Mouse (Mus musculus): Measurements from ENCODE around the gene Gm10775. TPM values are rescaled to one million over a fixed set of nuclear protein-coding genes. Genes with fewer than 3 reads are reported as not detected.

Gene Gm10775
- polyA plus RNA-seq, 1 experiment: 0.02 TPM

DNA sequence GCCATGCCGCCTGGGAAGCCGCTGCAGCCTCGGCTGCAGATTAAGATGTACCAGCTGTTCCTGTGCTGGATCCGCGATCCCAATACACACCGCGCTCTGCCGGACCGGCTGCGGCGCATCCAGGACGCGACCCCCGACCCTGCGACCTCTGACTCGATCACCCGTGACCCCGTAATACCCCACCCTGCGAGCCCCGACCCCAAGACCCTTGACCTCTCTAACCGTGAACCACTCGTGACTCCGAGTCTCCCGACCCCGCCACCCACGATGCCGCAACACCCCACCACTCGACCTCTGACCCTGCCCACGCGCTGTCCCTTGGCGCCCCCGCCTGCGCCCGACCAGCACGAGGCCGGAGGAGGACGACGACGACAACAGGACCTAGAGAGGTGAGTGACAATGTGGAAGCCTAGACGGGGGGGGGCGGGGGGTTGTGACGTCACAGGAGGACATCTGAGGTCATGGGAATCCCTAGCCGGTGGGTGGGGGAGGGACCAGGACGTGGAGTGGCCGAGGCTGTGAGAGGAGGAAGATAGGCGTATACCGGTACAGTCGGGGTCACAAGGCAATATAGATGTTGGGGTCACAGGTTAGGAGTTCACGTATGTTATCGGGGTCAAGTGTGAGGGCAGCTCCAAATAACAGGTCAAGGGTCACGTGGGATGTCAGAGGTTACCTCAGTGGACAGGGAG lies 17.6 kb upstream of the Gm10775 start:
- Histone ChIP-seq H3K27me3 (ENCODE audit: control insufficient read depth, insufficient read depth, insufficient read length) (no peaks in the 10 kb centered on the region), H3K79me2 (ENCODE audit: control insufficient read depth, insufficient read depth) (no peaks in the 10 kb centered on the region), H3K79me3 (ENCODE audit: low read depth) (no peaks in the 10 kb centered on the region), H3ac (ENCODE audit: control insufficient read depth, insufficient read length, low read depth) (peak overlapping the region; percentile 75), H3K4me3 (ENCODE audit: insufficient read depth, poor library complexity, severe bottlenecking) (peak overlapping the region; percentile 44), H3K36me3 (ENCODE audit: control insufficient read depth, insufficient read depth) (no peaks in the 10 kb centered on the region)
- TF ChIP-seq MYOG (IDR thresholded peaks at IDR 0.05; ENCODE audit: control insufficient read depth, extremely low read depth, insufficient read length) (no peak), MYOD1 (IDR thresholded peaks at IDR 0.05; ENCODE audit: control insufficient read depth, insufficient read length, low read depth) (no peak), USF1 (IDR thresholded peaks at IDR 0.05; ENCODE audit: low read depth) (no peak), FOSL1 (IDR thresholded peaks at IDR 0.05; ENCODE audit: insufficient read depth, low read length, poor library complexity, severe bottlenecking) (no peak), CTCF (IDR thresholded peaks at IDR 0.05; ENCODE audit: control insufficient read depth, insufficient read depth, insufficient read length) (no peak), CEBPB (IDR thresholded peaks at IDR 0.05; ENCODE audit: low read depth) (no peak), MAX (IDR thresholded peaks at IDR 0.05) (no peak)

DNA sequence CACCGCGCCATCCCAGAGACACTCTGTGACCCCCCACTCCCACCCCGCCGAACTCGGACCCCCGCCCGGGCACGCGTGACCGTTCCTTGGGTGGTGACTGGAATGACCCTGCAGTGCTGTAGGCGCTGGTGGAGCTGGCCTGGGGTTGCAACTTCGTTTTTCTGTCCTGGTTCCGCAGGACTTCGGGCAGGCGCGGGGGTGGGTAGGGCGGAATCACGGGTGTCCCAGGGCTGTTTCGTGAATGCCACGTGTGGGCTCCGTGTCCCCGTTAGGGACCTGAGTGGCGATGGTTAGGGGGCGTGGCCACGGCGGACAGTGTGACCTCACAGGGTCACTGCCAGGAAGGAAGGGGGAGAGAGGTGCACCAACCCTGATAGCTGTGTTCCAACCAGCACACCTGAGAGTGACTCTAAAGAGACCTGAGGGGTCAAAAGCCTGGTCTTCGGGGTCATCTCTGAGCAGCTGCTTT lies 17.0 kb upstream of the Gm10775 start:
- TF ChIP-seq MAX (IDR thresholded peaks at IDR 0.05): no peak
- TF ChIP-seq FOSL1 (IDR thresholded peaks at IDR 0.05; ENCODE audit: insufficient read depth, low read length, poor library complexity, severe bottlenecking): no peak
- no peak for TF ChIP-seq USF1 (IDR thresholded peaks at IDR 0.05; ENCODE audit: low read depth)
- no peak for TF ChIP-seq MYOD1 (IDR thresholded peaks at IDR 0.05; ENCODE audit: control insufficient read depth, insufficient read length, low read depth)
- no peak for TF ChIP-seq CTCF (IDR thresholded peaks at IDR 0.05; ENCODE audit: control insufficient read depth, insufficient read depth, insufficient read length)
- no peak for TF ChIP-seq MYOG (IDR thresholded peaks at IDR 0.05; ENCODE audit: control insufficient read depth, extremely low read depth, insufficient read length)
- TF ChIP-seq CEBPB (IDR thresholded peaks at IDR 0.05; ENCODE audit: low read depth): no peak
- Histone ChIP-seq H3ac (ENCODE audit: control insufficient read depth, insufficient read length, low read depth) (no peak overlapping the region), H3K79me2 (ENCODE audit: control insufficient read depth, insufficient read depth) (no peaks in the 10 kb centered on the region), H3K79me3 (ENCODE audit: low read depth) (no peaks in the 10 kb centered on the region), H3K36me3 (ENCODE audit: control insufficient read depth, insufficient read depth) (no peaks in the 10 kb centered on the region), H3K4me3 (ENCODE audit: insufficient read depth, poor library complexity, severe bottlenecking) (no peak overlapping the region), H3K27me3 (ENCODE audit: control insufficient read depth, insufficient read depth, insufficient read length) (no peaks in the 10 kb centered on the region)

DNA sequence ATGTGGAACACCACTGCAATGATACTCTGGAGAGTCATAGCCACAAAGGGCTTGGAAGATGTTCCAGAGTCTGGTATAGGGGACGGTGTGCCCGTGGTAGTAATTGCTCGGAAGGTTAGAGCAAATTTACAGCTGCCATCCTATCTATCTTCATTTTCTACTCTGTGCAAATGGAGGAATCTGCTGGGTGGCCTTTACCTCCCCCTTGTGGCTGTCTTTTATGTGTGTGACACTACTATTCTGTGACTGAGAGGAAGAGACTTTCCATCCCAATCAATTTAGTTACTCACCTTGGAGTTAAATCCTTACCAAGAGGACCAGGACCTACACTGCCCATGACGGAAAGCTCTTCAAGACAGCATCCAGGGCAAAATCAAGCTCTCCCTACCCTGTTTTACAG lies 16.1 kb upstream of the Gm10775 start:
- H3ac ChIP-seq (ENCODE audit: control insufficient read depth, insufficient read length, low read depth): no peak overlapping the region
- TF ChIP-seq MYOG (IDR thresholded peaks at IDR 0.05; ENCODE audit: control insufficient read depth, extremely low read depth, insufficient read length) (no peak), USF1 (IDR thresholded peaks at IDR 0.05; ENCODE audit: low read depth) (no peak), MYOD1 (IDR thresholded peaks at IDR 0.05; ENCODE audit: control insufficient read depth, insufficient read length, low read depth) (no peak), CEBPB (IDR thresholded peaks at IDR 0.05; ENCODE audit: low read depth) (no peak), CTCF (IDR thresholded peaks at IDR 0.05; ENCODE audit: control insufficient read depth, insufficient read depth, insufficient read length) (no peak), FOSL1 (IDR thresholded peaks at IDR 0.05; ENCODE audit: insufficient read depth, low read length, poor library complexity, severe bottlenecking) (no peak), MAX (IDR thresholded peaks at IDR 0.05) (no peak)
- no peaks in the 10 kb centered on the region for H3K79me2 ChIP-seq (ENCODE audit: control insufficient read depth, insufficient read depth)
- no peaks in the 10 kb centered on the region for H3K79me3 ChIP-seq (ENCODE audit: low read depth)
- H3K27me3 ChIP-seq (ENCODE audit: control insufficient read depth, insufficient read depth, insufficient read length): no peaks in the 10 kb centered on the region
- H3K4me3 ChIP-seq (ENCODE audit: insufficient read depth, poor library complexity, severe bottlenecking): no peak overlapping the region
- no peaks in the 10 kb centered on the region for H3K36me3 ChIP-seq (ENCODE audit: control insufficient read depth, insufficient read depth)

DNA sequence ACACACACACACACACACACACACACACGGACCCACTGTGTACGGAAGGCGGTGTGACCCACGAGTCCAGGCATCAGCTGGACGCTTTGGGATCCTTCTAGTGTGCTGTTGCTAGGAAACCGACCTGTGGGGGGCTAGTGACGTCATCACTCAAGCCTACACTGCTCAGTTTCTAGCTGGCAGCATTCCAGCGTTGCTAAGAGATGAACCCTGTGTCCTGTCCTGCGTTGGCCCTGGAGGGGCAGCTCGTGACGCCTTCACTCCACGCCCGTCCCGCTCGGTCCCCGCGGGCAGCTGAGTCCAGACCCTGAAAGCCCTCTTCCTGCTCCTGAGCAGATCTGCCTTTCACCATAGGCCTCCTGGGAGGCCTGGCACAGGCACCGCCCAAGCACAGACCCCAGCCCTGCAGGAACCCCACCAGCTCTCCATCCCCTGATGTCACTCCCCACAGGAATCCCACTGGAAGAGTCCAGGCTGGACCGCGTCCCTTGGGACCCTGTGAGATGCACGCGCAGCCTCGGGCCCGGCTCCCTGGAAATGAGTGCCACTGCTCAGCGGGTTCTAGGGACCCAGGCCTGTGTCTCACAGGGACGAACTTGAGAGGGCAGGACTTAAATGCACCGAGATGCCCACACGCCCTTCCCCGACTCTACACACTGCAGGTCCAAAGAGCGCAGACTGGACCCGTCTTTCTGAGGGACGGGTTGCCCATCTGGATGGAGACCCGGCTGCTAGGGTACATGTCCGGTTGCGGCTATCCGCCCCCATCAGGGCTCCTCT lies 974 bp upstream of the Gm10775 start:
- TF ChIP-seq USF1 (IDR thresholded peaks at IDR 0.05; ENCODE audit: low read depth) (no peak), FOSL1 (IDR thresholded peaks at IDR 0.05; ENCODE audit: insufficient read depth, low read length, poor library complexity, severe bottlenecking) (no peak), MAX (IDR thresholded peaks at IDR 0.05) (no peak), MYOD1 (IDR thresholded peaks at IDR 0.05; ENCODE audit: control insufficient read depth, insufficient read length, low read depth) (no peak), CTCF (IDR thresholded peaks at IDR 0.05; ENCODE audit: control insufficient read depth, insufficient read depth, insufficient read length) (no peak), CEBPB (IDR thresholded peaks at IDR 0.05; ENCODE audit: low read depth) (no peak), MYOG (IDR thresholded peaks at IDR 0.05; ENCODE audit: control insufficient read depth, extremely low read depth, insufficient read length) (no peak)
- no peaks in the 10 kb centered on the region for H3K36me3 ChIP-seq (ENCODE audit: control insufficient read depth, insufficient read depth)
- peaks cover 2% of the 10 kb centered on the region for H3K79me3 ChIP-seq (ENCODE audit: low read depth)
- H3K4me3 ChIP-seq (ENCODE audit: insufficient read depth, poor library complexity, severe bottlenecking): no peak overlapping the region
- H3K27me3 ChIP-seq (ENCODE audit: control insufficient read depth, insufficient read depth, insufficient read length): no peaks in the 10 kb centered on the region
- no peak overlapping the region for H3ac ChIP-seq (ENCODE audit: control insufficient read depth, insufficient read length, low read depth)
- no peaks in the 10 kb centered on the region for H3K79me2 ChIP-seq (ENCODE audit: control insufficient read depth, insufficient read depth)

DNA sequence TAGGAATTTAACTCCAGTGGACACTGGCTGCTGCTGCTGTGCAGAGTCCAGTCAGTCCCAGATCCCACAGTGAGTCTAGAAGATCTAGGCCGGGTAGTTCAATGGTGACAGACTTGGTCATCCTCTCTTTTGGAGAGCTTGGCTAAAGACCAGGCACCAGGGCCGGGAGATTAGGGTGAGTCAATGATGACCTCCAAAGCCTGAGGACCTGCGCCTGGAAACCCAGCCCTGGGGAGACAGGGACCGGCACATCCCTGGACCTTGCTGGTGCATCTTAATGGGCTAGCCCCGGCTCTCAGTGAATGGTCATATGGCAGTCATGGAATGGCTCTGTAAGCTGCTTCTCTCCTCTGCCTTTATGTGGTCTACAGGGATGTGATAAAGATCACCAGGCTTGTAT lies 2.7 kb downstream of the Gm10775 start:
- Histone ChIP-seq H3K4me3 (ENCODE audit: insufficient read depth, poor library complexity, severe bottlenecking) (no peak overlapping the region), H3K36me3 (ENCODE audit: control insufficient read depth, insufficient read depth) (no peaks in the 10 kb centered on the region), H3ac (ENCODE audit: control insufficient read depth, insufficient read length, low read depth) (no peak overlapping the region), H3K79me3 (ENCODE audit: low read depth) (peaks cover 2% of the 10 kb centered on the region), H3K79me2 (ENCODE audit: control insufficient read depth, insufficient read depth) (no peaks in the 10 kb centered on the region), H3K27me3 (ENCODE audit: control insufficient read depth, insufficient read depth, insufficient read length) (no peaks in the 10 kb centered on the region)
- TF ChIP-seq MAX (IDR thresholded peaks at IDR 0.05) (no peak), USF1 (IDR thresholded peaks at IDR 0.05; ENCODE audit: low read depth) (no peak), CEBPB (IDR thresholded peaks at IDR 0.05; ENCODE audit: low read depth) (no peak), CTCF (IDR thresholded peaks at IDR 0.05; ENCODE audit: control insufficient read depth, insufficient read depth, insufficient read length) (no peak), FOSL1 (IDR thresholded peaks at IDR 0.05; ENCODE audit: insufficient read depth, low read length, poor library complexity, severe bottlenecking) (no peak), MYOD1 (IDR thresholded peaks at IDR 0.05; ENCODE audit: control insufficient read depth, insufficient read length, low read depth) (no peak), MYOG (IDR thresholded peaks at IDR 0.05; ENCODE audit: control insufficient read depth, extremely low read depth, insufficient read length) (no peak)

All from C2C12 (cell line).